Comparison of ENCODE assay signal across 8 mouse cellular contexts in genomic region chr10:117148361-117149003, GRCm38 (mm10). TPM values are rescaled to one million over a fixed set of nuclear protein-coding genes. Genes with fewer than 3 reads are reported as not detected.
DNase-seq lines count a peak whose midpoint lies in the region; ATAC-seq lines count a peak whose summit lies in the region.

Gene Frs2 (minus strand): TSS chr10:117148534.

- peak; percentile 99 for DNase-seq in MN1 (ENCODE audit: low spot score)
- peak; percentile 94 for DNase-seq in cerebellum, adult 9-10 months
- peak; percentile 85 to 95 for DNase-seq in frontal cortex, adult 2 months (ENCODE audit: extremely low spot score in 1 of 2, low spot score in 1 of 2)
- DNase-seq in hindbrain, embryonic 11.5 days (ENCODE audit: low spot score): peak; percentile 97
- DNase-seq in layer of hippocampus, postnatal 10 days (ENCODE audit: low spot score in 2 of 2): peak; percentile 90 to 95
- peak; percentile 98 for DNase-seq in lung, postnatal 10 days
- DNase-seq in ovary, postnatal 36 days (ENCODE audit: low spot score): peak; percentile 97
- peak; percentile 97 for DNase-seq in thymus, postnatal 25 days

- peaks cover 8% of the 10 kb centered on the region for H3K27me3 ChIP-seq in hindbrain, embryonic 11.5 days (ENCODE audit: control insufficient read depth, insufficient read depth, low read length)

- H3K9ac ChIP-seq in hindbrain, embryonic 11.5 days (ENCODE audit: low read depth, low read length): peak within 1 kb of the TSS; percentile 94

- no peaks in the 10 kb centered on the region for H3K36me3 ChIP-seq in hindbrain, embryonic 11.5 days (ENCODE audit: control insufficient read depth, insufficient read depth, low read length)

- H3K4me1 ChIP-seq in hindbrain, embryonic 11.5 days (replicated peaks; ENCODE audit: control insufficient read depth, insufficient read depth, low read length): 0 out of 2 replicates have a peak, but pooled peaks cover 4% of the 10 kb centered on the region

- peak within 1 kb of the TSS; percentile 67 for H3K4me2 ChIP-seq in hindbrain, embryonic 11.5 days (replicated peaks; ENCODE audit: low read depth, low read length)

- H3K9me3 ChIP-seq in hindbrain, embryonic 11.5 days (ENCODE audit: control insufficient read depth, low read length): no peaks in the 10 kb centered on the region

- under 1% methylated on average over 46 of the region's 57 CpGs for WGBS in hindbrain, embryonic 11.5 days

- peak within 1 kb of the TSS; percentile 85 for H3K27ac ChIP-seq in hindbrain, embryonic 11.5 days (ENCODE audit: low read depth, low read length)

- ATAC-seq in hindbrain, embryonic 11.5 days (ENCODE audit: low FRiP score): peak; percentile 98

- peak within 1 kb of the TSS; percentile 91 for H3K4me3 ChIP-seq in hindbrain, embryonic 11.5 days (ENCODE audit: low read depth, low read length)

RNA-seq across cellular contexts. Expression of gene Frs2, which starts in this region (rescaled TPM):
- polyA plus RNA-seq in frontal cortex, adult 2 months (2012; rRNA removed): 33.4 and 34.2 TPM in 2 replicates
- 28.8 and 31.1 TPM in 2 replicates for polyA plus RNA-seq in hindbrain, embryonic 11.5 days (2014; fragmentation: Nextera tagmentation; extraction: Ambion mirVana)
- total RNA-seq in layer of hippocampus, postnatal 10 days (2021): 10 to 100 TPM; 27.4 to 27.8 TPM

Comparison
In these comparisons a context has a peak if more than half of its experiments do, and no peak if none do; other contexts are left out.
1. Peak in every context shown above with its lines: DNase-seq, ATAC-seq, H3K4me3 ChIP-seq and H3K27ac ChIP-seq.